Mouse (Mus musculus) large intestine, adult 2 months (tissue): ENCODE data around the gene Adtrp. TPM values are rescaled to one million over a fixed set of nuclear protein-coding genes. Genes with fewer than 3 reads are reported as not detected.
A peak's percentile ranks its signal among the peaks of the same experiment; 100 is the strongest.

Source experiments
- DNase-seq: peaks from one replicate; pipeline ENCODE4 v3.0.0-alpha.2; 2012; ENCODE audit warnings: low read depth, low spot score
- WGBS: fragments of 180-500 bp; shearing (Covaris S2); methylation state at CpG from one replicate; pipeline ENCODE4 v1.1.7; 2018; 5-methylcytosine and 5-hydroxymethylcytosine counted together
- polyA plus RNA-seq: library from polyadenylated mRNA; depleted of rRNA; stranded (reverse); fragments of >200 nt; gene quantifications from 2 replicates; pipeline ENCODE4 v1.2.3, GENCODE M21; 2012

Gene Adtrp
- polyA plus RNA-seq, 1 experiment, result 72.3 TPM

- DNase-seq, result no peak
- 68% methylated on average over 4 of the region's 4 CpGs for WGBS
These were observed 3.4 kb downstream of the Adtrp start for GRCm38 (mm10) chr13:41844071-41844470.

DNA sequence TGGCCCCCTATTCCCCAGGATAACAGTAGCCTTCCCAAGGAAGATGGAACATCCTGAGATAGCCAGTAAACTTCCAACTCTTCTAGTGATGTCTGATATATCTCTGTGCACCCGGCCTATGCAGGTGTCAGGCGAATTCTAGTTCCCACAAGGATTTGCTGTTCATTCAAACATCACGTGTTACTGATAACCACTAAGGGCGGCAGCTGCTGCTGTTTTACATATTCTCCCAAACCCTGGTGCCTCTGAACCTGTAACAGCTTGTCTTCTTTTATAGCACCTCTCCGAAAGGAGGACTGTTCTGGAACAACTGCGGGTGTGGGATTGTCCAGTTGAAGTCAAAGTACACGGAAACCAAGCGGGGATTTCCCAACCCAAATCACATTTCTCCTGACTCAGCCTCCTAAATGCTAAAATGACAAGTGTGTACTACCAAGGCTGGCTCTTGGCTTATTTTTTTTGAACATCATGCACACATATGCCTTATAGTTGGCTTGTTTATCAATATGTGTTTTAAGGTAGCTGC is 13.8 kb downstream of the Adtrp start:
- DNase-seq, result no peak
- 39% methylated on average over 8 of the region's 8 CpGs for WGBS

DNA sequence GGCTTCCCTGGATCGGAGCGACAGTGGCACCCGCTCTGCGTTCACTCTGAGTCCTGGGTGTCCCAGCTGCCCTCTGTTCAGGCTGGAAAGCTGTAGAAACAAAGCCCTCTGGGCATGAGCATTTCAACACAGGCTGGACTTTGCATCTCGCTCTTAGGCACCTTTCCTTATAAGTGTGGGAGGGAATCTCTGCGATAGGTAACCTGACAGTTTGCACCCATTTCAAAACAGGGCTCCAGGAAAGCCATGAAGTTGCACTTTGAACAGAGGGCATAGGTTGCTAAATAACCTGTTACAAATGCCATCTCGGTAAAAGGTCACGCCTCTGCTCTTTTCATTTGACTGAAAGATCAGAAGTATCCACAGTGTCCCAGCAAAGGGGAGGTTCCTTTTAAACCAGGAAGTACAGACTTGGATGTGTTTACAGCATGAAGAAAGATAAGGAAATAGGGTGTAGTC is 19.2 kb downstream of the Adtrp start:
- DNase-seq, result peak; percentile 96
- WGBS, result 28% methylated on average over 8 of the region's 8 CpGs

GRCm38 (mm10) chr13:41827581-41827980 is 19.9 kb downstream of the Adtrp start:
- 39% methylated on average over 5 of the region's 5 CpGs for WGBS
- DNase-seq, result no peak

GRCm38 (mm10) chr13:41825379-41825966 is 22.0 kb downstream of the Adtrp start:
- DNase-seq, result no peak
- WGBS, result 37% methylated on average over 11 of the region's 11 CpGs

DNA sequence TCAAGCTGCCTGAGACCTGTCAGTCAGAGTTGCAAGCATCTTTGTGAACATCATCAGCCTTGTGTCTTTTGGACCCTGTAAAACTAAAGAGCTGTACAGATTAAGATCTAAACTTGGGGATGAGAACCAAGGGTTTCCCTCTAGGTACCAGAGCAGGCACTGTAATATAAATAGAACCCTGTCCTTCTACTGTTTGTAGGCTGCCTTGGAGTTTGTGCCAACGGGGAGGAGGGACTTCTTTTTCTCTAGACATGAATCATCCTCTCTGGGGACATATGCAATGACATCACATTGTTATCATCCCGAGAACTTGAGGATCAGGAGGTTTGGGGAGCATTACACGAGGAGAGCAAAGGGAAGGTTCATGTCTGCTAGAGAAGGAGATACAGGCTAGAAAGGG is 24.4 kb downstream of the Adtrp start:
- WGBS, result 41% methylated on average over 3 of the region's 3 CpGs
- DNase-seq, result no peak

DNA sequence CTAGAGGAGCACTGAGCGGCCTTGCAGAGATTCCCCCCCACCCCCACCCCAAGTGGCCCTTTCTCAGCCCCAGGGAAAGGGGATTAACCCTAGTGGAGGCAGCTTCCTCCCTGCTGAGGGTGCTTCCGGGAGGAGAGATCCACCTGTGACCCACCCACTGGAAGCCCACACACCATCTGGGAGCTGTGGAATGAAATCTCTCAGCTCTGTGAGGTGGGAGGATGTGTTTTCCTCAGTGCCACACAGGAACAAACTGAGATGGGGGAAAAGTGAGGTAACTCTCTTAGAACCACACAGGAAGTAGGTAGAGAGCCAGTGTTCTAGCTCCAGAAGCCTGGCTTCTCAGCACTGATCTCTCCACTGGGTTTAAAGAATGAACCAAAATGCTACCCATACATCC is 24.9 kb downstream of the Adtrp start:
- WGBS, result 82% methylated on average over 2 of the region's 2 CpGs
- no peak for DNase-seq

GRCm38 (mm10) chr13:41822091-41822490 is 25.4 kb downstream of the Adtrp start:
- no peak for DNase-seq
- WGBS, result 47% methylated on average over 5 of the region's 5 CpGs

DNA sequence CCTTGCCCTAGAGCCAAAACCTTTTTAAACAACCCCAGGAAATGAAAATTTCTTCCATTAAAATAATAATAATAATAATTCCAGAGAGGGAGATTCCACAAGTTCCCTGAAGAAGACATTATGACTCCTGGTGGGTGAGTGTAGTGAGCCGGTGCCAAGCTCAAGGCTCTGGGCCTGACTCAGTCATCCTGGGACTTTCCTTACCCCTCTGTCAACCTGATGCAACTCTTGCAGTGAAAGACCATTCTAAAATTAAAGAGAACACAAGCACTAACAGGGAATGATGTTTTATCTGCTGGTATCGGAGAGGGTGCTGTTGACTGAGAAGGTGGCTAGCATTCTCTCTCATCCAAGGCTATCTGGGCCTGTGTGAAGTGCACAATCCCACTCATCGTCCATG is 26.5 kb downstream of the Adtrp start:
- WGBS, result 86% methylated on average over 3 of the region's 3 CpGs
- DNase-seq, result no peak

DNA sequence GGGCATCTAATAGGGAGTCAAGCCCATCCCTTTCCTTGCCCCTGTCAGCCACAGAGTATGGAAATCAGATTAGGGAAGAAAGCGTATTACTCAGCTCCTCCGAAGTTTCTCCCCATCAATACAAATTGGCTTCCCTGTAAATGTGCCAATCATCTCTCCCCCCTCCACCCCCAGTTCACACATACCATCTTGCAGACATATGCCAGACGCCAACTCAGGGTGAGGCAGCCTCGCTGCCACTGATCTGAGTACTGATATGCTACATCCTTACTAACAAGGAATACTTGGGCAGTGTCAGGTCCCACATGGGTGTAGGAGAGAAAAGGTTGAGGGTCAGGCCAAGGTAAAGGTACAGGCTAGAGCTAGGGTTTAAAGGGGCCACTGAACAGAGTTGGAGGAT is 27.6 kb downstream of the Adtrp start:
- WGBS, result 91% methylated on average over 4 of the region's 4 CpGs
- no peak for DNase-seq

GRCm38 (mm10) chr13:41819484-41819883 is 28.0 kb downstream of the Adtrp start:
- WGBS, result 92% methylated on average over 4 of the region's 4 CpGs
- DNase-seq, result no peak

- WGBS, result 19% methylated on average over 4 of the region's 4 CpGs
- no peak for DNase-seq
These were observed 29.9 kb downstream of the Adtrp start for GRCm38 (mm10) chr13:41817583-41817982.

GRCm38 (mm10) chr13:41816643-41817042 is 30.8 kb downstream of the Adtrp start:
- WGBS, result 76% methylated on average over 4 of the region's 4 CpGs

GRCm38 (mm10) chr13:41810776-41811175 is 36.7 kb downstream of the Adtrp start:
- WGBS, result 96% methylated on average over 7 of the region's 7 CpGs
- DNase-seq, result no peak

More at GRCm38 (mm10) chr13:41816643-41817042, 30.8 kb downstream of the Adtrp start:
- no peak for DNase-seq

- WGBS, result 75% methylated on average over 4 of the region's 4 CpGs
- DNase-seq, result no peak
These were observed 39.7 kb downstream of the Adtrp start for GRCm38 (mm10) chr13:41807815-41808214.

GRCm38 (mm10) chr13:41807300-41807699 is 40.2 kb downstream of the Adtrp start:
- no peak for DNase-seq
- WGBS, result 94% methylated on average over 4 of the region's 4 CpGs

DNA sequence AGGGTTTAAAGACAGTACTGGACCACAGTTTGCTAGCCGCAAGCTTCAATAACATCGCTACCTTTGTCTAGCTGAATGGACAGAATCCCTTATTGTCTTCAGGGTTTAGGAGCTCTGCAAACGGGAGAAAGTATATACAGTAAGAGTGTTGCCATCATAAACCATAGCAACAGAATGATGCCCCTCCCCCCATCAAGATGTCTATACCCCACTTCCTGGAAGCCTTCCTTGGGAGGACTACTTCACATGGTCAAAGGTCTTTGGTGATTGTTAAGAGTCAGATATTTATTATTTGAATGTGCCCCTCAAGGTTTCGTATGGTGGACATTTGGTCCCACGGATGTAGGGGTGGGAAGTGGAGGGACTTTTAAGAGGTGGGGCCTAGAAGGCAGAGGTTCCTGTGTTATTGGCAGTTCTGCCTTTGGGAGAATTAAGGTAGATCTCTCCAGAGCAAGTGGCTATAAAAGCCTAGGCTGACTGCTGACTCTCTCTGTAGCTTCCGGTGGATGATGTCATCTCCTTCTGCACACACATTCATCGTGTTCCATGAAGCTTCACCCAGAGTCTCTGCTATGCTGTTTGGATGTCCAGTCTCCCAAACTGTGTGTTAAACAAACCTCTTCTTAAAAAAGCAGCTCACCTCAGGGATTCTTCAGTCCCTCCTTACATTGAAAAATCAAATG is 42.2 kb downstream of the Adtrp start:
- DNase-seq, result no peak
- 57% methylated on average over 7 of the region's 7 CpGs for WGBS

DNA sequence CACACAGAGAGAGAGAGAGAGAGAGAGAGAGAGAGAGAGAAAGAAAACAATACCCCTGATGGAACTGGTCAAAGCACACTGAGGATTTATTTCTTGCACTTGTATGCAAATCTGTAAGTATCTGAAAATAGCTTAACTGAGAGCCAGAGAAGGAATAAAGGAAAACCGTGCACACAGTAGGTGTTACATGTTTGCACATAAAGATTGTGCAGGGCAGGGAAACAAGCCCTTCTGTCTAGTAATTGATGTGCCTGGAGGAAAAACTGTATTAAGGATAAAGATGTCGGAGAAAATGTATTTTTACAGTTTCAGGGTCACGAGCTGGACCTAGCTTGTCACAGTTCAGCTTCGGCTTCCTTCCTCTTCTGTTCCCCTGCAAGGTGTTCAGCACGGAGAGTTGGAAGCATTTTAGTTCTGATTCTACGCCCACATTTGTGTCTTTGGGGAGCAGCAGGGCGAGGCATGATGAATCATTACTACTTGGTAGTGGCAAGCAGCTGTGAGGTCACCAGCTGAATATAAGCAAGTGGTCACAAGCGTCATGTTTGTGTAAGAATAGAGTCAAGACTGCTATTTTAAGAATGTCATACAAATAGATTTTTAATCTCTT is 43.7 kb downstream of the Adtrp start:
- DNase-seq, result no peak
- WGBS, result 19% methylated on average over 8 of the region's 8 CpGs

DNA sequence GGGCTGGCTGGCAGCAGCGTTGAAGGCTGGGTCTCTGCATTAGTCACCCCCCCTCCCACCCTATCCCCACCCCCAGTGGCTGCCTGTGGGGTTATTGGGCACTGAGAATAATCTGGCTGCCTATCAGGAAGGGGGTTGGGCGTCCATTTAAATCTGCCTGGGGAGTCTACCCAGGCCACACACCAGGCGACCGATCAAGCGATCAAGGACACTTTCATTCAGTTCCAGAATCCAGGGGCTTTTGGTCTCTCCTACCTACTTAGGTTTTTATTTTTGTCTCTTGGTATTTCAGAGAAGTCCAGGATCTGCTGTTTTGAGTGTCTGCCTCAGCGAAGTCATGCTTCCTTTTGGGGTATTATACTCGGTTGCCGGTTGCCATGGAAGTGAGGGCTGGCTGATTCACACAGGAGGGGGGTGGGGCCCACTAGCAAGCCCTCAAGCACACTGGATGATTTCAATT is 46.3 kb downstream of the Adtrp start:
- 67% methylated on average over 8 of the region's 8 CpGs for WGBS
- DNase-seq, result no peak

GRCm38 (mm10) chr13:41792849-41793248 is 54.6 kb downstream of the Adtrp start:
- no peak for DNase-seq
- WGBS, result 89% methylated on average over 6 of the region's 6 CpGs
